Mouse (Mus musculus) hindbrain, embryonic 13.5 days (tissue): Measurements from ENCODE around the gene Spin2d. TPM values are rescaled to one million over a fixed set of nuclear protein-coding genes. Genes with fewer than 3 reads are reported as not detected.
"Not testable (repeated sequence)": the region's sequence is repeated elsewhere in the genome, so short reads cannot be mapped to it uniquely, and the experiment has no call there.

ENCODE experiments used
- ATAC-seq: fragments of 200-750 bp; cut with Nextera tagmentation; 2 replicates; pipeline ENCODE4 v1.8.0; 2017; ENCODE audit warnings: moderate TSS enrichment; ENCODE audit not compliant: low FRiP score
- H3K27ac ChIP-seq: fragments of 300-500 bp; sonication (generic); 2 replicates; pipeline ENCODE4 v1.5.1; 2015; ENCODE audit warnings: inconsistent platforms, mild to moderate bottlenecking, moderate library complexity
- H3K27me3 ChIP-seq: fragments of 300-500 bp; sonication (generic); 2 replicates; pipeline ENCODE4 v1.6.1; 2015; ENCODE audit warnings: mild to moderate bottlenecking, inconsistent platforms
- H3K36me3 ChIP-seq: fragments of 300-500 bp; sonication (generic); 2 replicates; pipeline ENCODE4 v1.6.1; 2015; ENCODE audit warnings: mild to moderate bottlenecking, inconsistent platforms
- H3K4me1 ChIP-seq: fragments of 300-500 bp; sonication (generic); replicated peaks from 2 replicates; pipeline ENCODE4 v1.6.1; 2015; ENCODE audit warnings: inconsistent platforms
- H3K4me2 ChIP-seq: fragments of 300-500 bp; sonication (generic); 2 replicates; pipeline ENCODE4 v1.6.1; 2015; ENCODE audit warnings: inconsistent platforms, mild to moderate bottlenecking, moderate library complexity
- H3K4me3 ChIP-seq: fragments of 300-500 bp; sonication (generic); 2 replicates; pipeline ENCODE4 v1.5.1; 2015; ENCODE audit warnings: mild to moderate bottlenecking, inconsistent platforms
- H3K9ac ChIP-seq: fragments of 300-500 bp; sonication (generic); 2 replicates; pipeline ENCODE4 v1.6.1; 2015; ENCODE audit warnings: mild to moderate bottlenecking, inconsistent platforms
- H3K9me3 ChIP-seq: fragments of 300-500 bp; sonication (generic); 2 replicates; pipeline ENCODE4 v1.6.1; 2016; ENCODE audit warnings: inconsistent platforms
- WGBS: fragments of 180-500 bp; shearing (Covaris S2); methylation state at CpG from one replicate; pipeline ENCODE4 v1.1.7; 2015; 5-methylcytosine and 5-hydroxymethylcytosine counted together
- polyA plus RNA-seq: library from polyadenylated mRNA; unstranded; fragments of >200 nt; fragmentation: Nextera tagmentation; extraction: Ambion mirVana; gene quantifications from 2 replicates; pipeline ENCODE4 v1.2.1, GENCODE M21; 2015

Gene Spin2d
- polyA plus RNA-seq, result not detected in 2 replicates

- not testable (repeated sequence) for H3K27me3 ChIP-seq, H3K9me3 ChIP-seq, ATAC-seq, H3K4me2 ChIP-seq, H3K4me1 ChIP-seq, H3K9ac ChIP-seq, H3K4me3 ChIP-seq, H3K36me3 ChIP-seq, H3K27ac ChIP-seq
- 92% methylated on average over 6 of the region's 15 CpGs for WGBS
Measured at GRCm38 (mm10) chrX:73176889-73177288, at the start of gene Spin2d. Spin2d (minus strand) TSS chrX:73176989.

- no peak overlapping the region for H3K9ac ChIP-seq
- WGBS, result 59% methylated on average over 1 of the region's 1 CpGs
- H3K27ac ChIP-seq, result no peak overlapping the region
- no peak overlapping the region for H3K4me2 ChIP-seq
- H3K27me3 ChIP-seq, result no peaks in the 10 kb centered on the region
- no peak overlapping the region for H3K4me3 ChIP-seq
- no peaks in the 10 kb centered on the region for H3K9me3 ChIP-seq
- H3K4me1 ChIP-seq, result peaks cover 4% of the 10 kb centered on the region
- no peak for ATAC-seq
- no peaks in the 10 kb centered on the region for H3K36me3 ChIP-seq
Measured at GRCm38 (mm10) chrX:73225365-73225764, 48.6 kb upstream of the Spin2d start.

GRCm38 (mm10) chrX:73213819-73214564 lies 37.2 kb upstream of the Spin2d start, which contains the start of gene Xlr4b:
Xlr4b (plus strand) TSS chrX:73214333.
- WGBS, result 80% methylated on average over 12 of the region's 19 CpGs
- not testable (repeated sequence) for H3K4me2 ChIP-seq, H3K27ac ChIP-seq, ATAC-seq, H3K27me3 ChIP-seq, H3K9me3 ChIP-seq, H3K4me3 ChIP-seq, H3K4me1 ChIP-seq, H3K36me3 ChIP-seq, H3K9ac ChIP-seq

GRCm38 (mm10) chrX:73191934-73192333 lies 15.1 kb upstream of the Spin2d start, which contains the start of gene Xlr3b:
Xlr3b (plus strand) TSS chrX:73192207.
- not testable (repeated sequence) for H3K27me3 ChIP-seq, H3K9me3 ChIP-seq, H3K4me1 ChIP-seq, H3K4me2 ChIP-seq, H3K9ac ChIP-seq, H3K27ac ChIP-seq, H3K36me3 ChIP-seq, H3K4me3 ChIP-seq
- ATAC-seq, result peak; percentile 69
- 80% methylated on average over 12 of the region's 12 CpGs for whole genome bisulfite sequencing

GRCm38 (mm10) chrX:73149350-73149749 lies 27.4 kb downstream of the Spin2d start, which contains the start of gene DXBay18:
DXBay18 (minus strand) TSS chrX:73149450.
- not testable (repeated sequence) for H3K4me2 ChIP-seq, H3K27ac ChIP-seq, H3K4me1 ChIP-seq, H3K9ac ChIP-seq, H3K36me3 ChIP-seq, H3K4me3 ChIP-seq, H3K9me3 ChIP-seq, ATAC-seq, H3K27me3 ChIP-seq
- WGBS, result no CpG with 5 or more reads among the region's 7 CpGs

GRCm38 (mm10) chrX:73148496-73148895 lies 28.3 kb downstream of the Spin2d start, which contains the start of gene Xlr5b:
Xlr5b (plus strand) TSS chrX:73148796.
- not testable (repeated sequence) for ATAC-seq, H3K27me3 ChIP-seq, H3K9me3 ChIP-seq, H3K9ac ChIP-seq, H3K4me3 ChIP-seq, H3K36me3 ChIP-seq, H3K4me2 ChIP-seq, H3K27ac ChIP-seq, H3K4me1 ChIP-seq
- WGBS, result no CpG with 5 or more reads among the region's 20 CpGs

GRCm38 (mm10) chrX:73143218-73143618 lies 33.6 kb downstream of the Spin2d start:
- not testable (repeated sequence) for H3K27me3 ChIP-seq, H3K4me1 ChIP-seq, H3K27ac ChIP-seq, H3K4me2 ChIP-seq, H3K4me3 ChIP-seq, H3K36me3 ChIP-seq, H3K9ac ChIP-seq, H3K9me3 ChIP-seq
- WGBS, result no CpG with 5 or more reads among the region's 7 CpGs
- peak; percentile 83 for ATAC-seq

Other genes with a start within 250 kb of the Spin2d start
- gene Zfp185, start 189.7 kb downstream of the Spin2d start, polyA plus RNA-seq, result 0.96 and 1.5 TPM in 2 replicates
- not detected in 2 replicates for gene Pnma5, start 139.9 kb downstream of the Spin2d start, polyA plus RNA-seq
- gene Pnma3, start 112.2 kb downstream of the Spin2d start, polyA plus RNA-seq, result 2.3 and 3.0 TPM in 2 replicates
- gene Xlr4a, start 94.5 kb downstream of the Spin2d start, polyA plus RNA-seq, result 0.29 and 0.62 TPM in 2 replicates
- gene Xlr3a, start 79.9 kb downstream of the Spin2d start, polyA plus RNA-seq, result 3.5 and 5.1 TPM in 2 replicates
- gene Gm14685, start 59.9 kb downstream of the Spin2d start, polyA plus RNA-seq, result 0.28 and 0.51 TPM in 2 replicates
- gene Xlr5b, start 28.2 kb downstream of the Spin2d start, polyA plus RNA-seq, result not detected in 2 replicates
- gene DXBay18, start 27.5 kb downstream of the Spin2d start, polyA plus RNA-seq, result 0.21 and 0.44 TPM in 2 replicates
- gene Xlr3b, start 15.2 kb upstream of the Spin2d start, polyA plus RNA-seq, result 18.9 and 23.1 TPM in 2 replicates
- 0.44 and 1.1 TPM in 2 replicates for gene Xlr4b, start 37.3 kb upstream of the Spin2d start, polyA plus RNA-seq
- gene F8a, start 51.3 kb upstream of the Spin2d start, polyA plus RNA-seq, result 33.2 and 35.2 TPM in 2 replicates
- gene Xlr4c, start 66.1 kb upstream of the Spin2d start, polyA plus RNA-seq, result 0.30 and 0.79 TPM in 2 replicates
- gene Xlr3c, start 88.4 kb upstream of the Spin2d start, polyA plus RNA-seq, result 0.32 and 0.96 TPM in 2 replicates
- not detected in 2 replicates for gene Xlr5a, start 116.0 kb upstream of the Spin2d start, polyA plus RNA-seq
- not detected in 2 replicates for gene Xlr5c, start 116.0 kb upstream of the Spin2d start, polyA plus RNA-seq
- gene Gm45015, start 159.9 kb upstream of the Spin2d start, polyA plus RNA-seq, result not detected in 2 replicates
- gene Zfp275, start 165.6 kb upstream of the Spin2d start, polyA plus RNA-seq, result 10.6 and 10.9 TPM in 2 replicates
- not detected in 2 replicates for gene Gm18336, start 221.7 kb upstream of the Spin2d start, polyA plus RNA-seq
- gene Zfp92, start 234.1 kb upstream of the Spin2d start, polyA plus RNA-seq, result 0.51 and 0.67 TPM in 2 replicates